Mouse (Mus musculus) spleen, adult 18-20 months (tissue): ENCODE results near the gene Olfr984.

Source experiments
- DNase-seq, 2 experiments: peaks; one replicate each; pipeline ENCODE4 v3.0.0; 2022; ENCODE audit warnings: mixed read lengths in 2 of 2

The Olfr984 gene

GRCm38 (mm10) chr9:40114106-40114505 is at the start of gene Olfr984:
TSS of gene Olfr984 (minus strand) at chr9:40114206.
- DNase-seq, result no peak

- no peak for DNase-seq
These were observed 41.2 kb upstream of the Olfr984 start for GRCm38 (mm10) chr9:40155118-40155644.

GRCm38 (mm10) chr9:40141544-40141943 is 27.5 kb upstream of the Olfr984 start:
- DNase-seq, result no peak

GRCm38 (mm10) chr9:40139484-40139883 is 25.5 kb upstream of the Olfr984 start:
- no peak for DNase-seq

GRCm38 (mm10) chr9:40136987-40137688 is 23.1 kb upstream of the Olfr984 start:
- DNase-seq, result no peak

- DNase-seq, result no peak
These were observed 16.6 kb upstream of the Olfr984 start for GRCm38 (mm10) chr9:40130556-40130955.

- DNase-seq, result no peak
These were observed 16.1 kb upstream of the Olfr984 start, which contains the start of gene Olfr985 for GRCm38 (mm10) chr9:40130084-40130483. TSS of gene Olfr985 (minus strand) at chr9:40130184.

- no peak for DNase-seq
These were observed 3.3 kb upstream of the Olfr984 start for GRCm38 (mm10) chr9:40117287-40117659.

- DNase-seq, result no peak
These were observed 2.8 kb upstream of the Olfr984 start for GRCm38 (mm10) chr9:40116645-40117286.

GRCm38 (mm10) chr9:40094769-40095168 is 19.2 kb downstream of the Olfr984 start:
- DNase-seq, result no peak

GRCm38 (mm10) chr9:40093495-40093894 is 20.5 kb downstream of the Olfr984 start, which contains the start of gene Olfr983:
TSS of gene Olfr983 (minus strand) at chr9:40093595.
- DNase-seq, result no peak

- no peak for DNase-seq
These were observed 40.5 kb downstream of the Olfr984 start, which contains the start of gene Olfr982 for GRCm38 (mm10) chr9:40073529-40073928. TSS of gene Olfr982 (plus strand) at chr9:40073829.

- DNase-seq, result no peak
These were observed 63.9 kb downstream of the Olfr984 start for GRCm38 (mm10) chr9:40050138-40050537.
